12 mouse cellular contexts compared by ENCODE assay signal in the genomic region with DNA sequence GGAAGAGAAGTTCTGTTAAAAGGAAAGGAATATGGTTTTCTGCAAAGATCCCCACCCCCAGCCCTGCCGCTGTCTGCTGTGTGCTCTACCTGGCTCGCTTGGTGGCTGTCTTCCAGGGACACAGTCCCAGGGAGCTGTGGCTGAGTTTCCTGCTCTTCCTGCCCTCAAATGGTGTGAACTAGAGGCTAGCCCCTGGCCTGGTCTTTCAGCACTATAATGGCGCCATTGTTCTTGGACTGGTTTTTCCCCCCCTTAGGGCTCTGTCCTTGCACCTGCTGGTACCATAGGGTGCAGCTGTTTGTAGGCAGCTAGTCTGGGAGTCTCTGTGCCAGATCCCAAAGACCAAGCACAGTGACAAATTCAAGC. TPM values are rescaled to one million over a fixed set of nuclear protein-coding genes. Genes with fewer than 3 reads are reported as not detected.
DNase-seq lines count a peak whose midpoint lies in the region; ATAC-seq and TF ChIP-seq lines count a peak whose summit lies in the region.
"Had no signal": no experiment of that assay in that cellular context is flagged by ENCODE, and none has a peak within 500 bp of the region (broad histone marks: within the 10 kb centered on the region; RNA-seq: fewer than 3 reads in every experiment).

No protein-coding gene starts in this region.

- no peaks in the 10 kb centered on the region for H3K9me3 ChIP-seq in ES-Bruce4 (replicated peaks; ENCODE audit: control insufficient read depth, insufficient read depth, low read length, poor library complexity, severe bottlenecking)
- H3K9me3 ChIP-seq in forebrain, embryonic 15.5 days, result no peaks in the 10 kb centered on the region
- H3K9me3 ChIP-seq in limb, embryonic 15.5 days, result no peaks in the 10 kb centered on the region
- H3K9me3 ChIP-seq in heart, embryonic 10.5 days, result no peaks in the 10 kb centered on the region
- H3K9me3 ChIP-seq: heart, embryonic 15.5 days; lung, embryonic 15.5 days had no signal

- ATAC-seq in forebrain, embryonic 15.5 days (replicated peaks), result 0 out of 2 replicates have a peak, but pooled peaks have one; percentile 11
- no peak for ATAC-seq in limb, embryonic 15.5 days (ENCODE audit: insufficient number of reproducible peaks, low FRiP score, low TSS enrichment, low read depth)

- TF ChIP-seq EP300 in ES-Bruce4 (IDR thresholded peaks at IDR 0.05; ENCODE audit: insufficient read depth, low read depth, low read length), result peak; percentile 87

- peaks cover 13% of the 10 kb centered on the region for H3K4me1 ChIP-seq in ES-Bruce4 (ENCODE audit: control insufficient read depth, insufficient read depth, low read length)
- H3K4me1 ChIP-seq in forebrain, embryonic 15.5 days, result peaks cover 55% of the 10 kb centered on the region
- peaks cover 28% of the 10 kb centered on the region for H3K4me1 ChIP-seq in limb, embryonic 15.5 days
- peaks cover 35% of the 10 kb centered on the region; the same call in 1 of the 2 replicates for H3K4me1 ChIP-seq in heart, embryonic 10.5 days
- peaks cover 14% of the 10 kb centered on the region for H3K4me1 ChIP-seq in lung, adult 2 months (ENCODE audit: control insufficient read depth, insufficient read depth, low read length)

- no peak overlapping the region for H3K27ac ChIP-seq in ES-Bruce4 (ENCODE audit: insufficient read depth, low read length)
- H3K27ac ChIP-seq in forebrain, embryonic 15.5 days (replicated peaks), result peak overlapping the region; percentile 66
- peak overlapping the region; percentile 24; the same call in 1 of the 2 replicates for H3K27ac ChIP-seq in limb, embryonic 15.5 days
- no peak overlapping the region for H3K27ac ChIP-seq in heart, embryonic 10.5 days
- H3K27ac ChIP-seq: heart, embryonic 15.5 days; lung, embryonic 15.5 days had no signal

- no peak for TF ChIP-seq CTCF in ES-Bruce4 (IDR thresholded peaks at IDR 0.05; ENCODE audit: low read depth, low read length)
- TF ChIP-seq CTCF in lung, adult 2 months (IDR thresholded peaks at IDR 0.05; ENCODE audit: insufficient read depth, low read length), result no peak

- no peak for TF ChIP-seq POLR2A in ES-Bruce4 (IDR thresholded peaks at IDR 0.05; ENCODE audit: insufficient read depth, low read length)
- no peak for TF ChIP-seq POLR2A in lung, adult 2 months (IDR thresholded peaks at IDR 0.05; ENCODE audit: borderline replicate concordance, extremely low read depth, low read depth, low read length)

- H3K4me3 ChIP-seq in ES-Bruce4 (ENCODE audit: low read depth, low read length), result no peak overlapping the region
- no peak overlapping the region for H3K4me3 ChIP-seq in forebrain, embryonic 15.5 days
- H3K4me3 ChIP-seq in limb, embryonic 15.5 days, result no peak overlapping the region
- no peak overlapping the region for H3K4me3 ChIP-seq in heart, embryonic 10.5 days
- no peak overlapping the region for H3K4me3 ChIP-seq in lung, adult 2 months (replicated peaks; ENCODE audit: extremely low read depth, low read depth, low read length)
- H3K4me3 ChIP-seq: erythroblast, embryonic 14.5 days; heart, embryonic 15.5 days; lung, embryonic 15.5 days had no signal

- H3K9ac ChIP-seq in ES-Bruce4 (ENCODE audit: low read depth, poor library complexity, severe bottlenecking), result no peak overlapping the region
- peak overlapping the region; percentile 7; the same call in 1 of the 2 replicates for H3K9ac ChIP-seq in forebrain, embryonic 15.5 days (replicated peaks)
- H3K9ac ChIP-seq in limb, embryonic 15.5 days, result no peak overlapping the region
- H3K9ac ChIP-seq: heart, embryonic 15.5 days; lung, embryonic 15.5 days had no signal

- H3K36me3 ChIP-seq in ES-Bruce4 (ENCODE audit: control insufficient read depth, insufficient read depth, low read length, poor library complexity, severe bottlenecking), result no peaks in the 10 kb centered on the region
- H3K36me3 ChIP-seq in forebrain, embryonic 15.5 days, result peaks cover 7% of the 10 kb centered on the region
- peaks cover 26% of the 10 kb centered on the region for H3K36me3 ChIP-seq in limb, embryonic 15.5 days
- peaks cover 68% of the 10 kb centered on the region for H3K36me3 ChIP-seq in heart, embryonic 10.5 days

- H3K27me3 ChIP-seq in ES-Bruce4 (ENCODE audit: control insufficient read depth, insufficient read depth, low read length, poor library complexity, severe bottlenecking), result no peaks in the 10 kb centered on the region
- H3K27me3 ChIP-seq in forebrain, embryonic 15.5 days, result no peaks in the 10 kb centered on the region
- H3K27me3 ChIP-seq in limb, embryonic 15.5 days, result no peaks in the 10 kb centered on the region
- no peaks in the 10 kb centered on the region for H3K27me3 ChIP-seq in heart, embryonic 10.5 days (ENCODE audit: insufficient read depth, poor library complexity, severe bottlenecking)
- H3K27me3 ChIP-seq: heart, embryonic 15.5 days; lung, embryonic 15.5 days had no signal

- DNase-seq in heart, adult 11 months, result peak; percentile 89
- no peak for DNase-seq in heart, postnatal 4 days
- no peak for DNase-seq in heart, embryonic 10.5 days (ENCODE audit: low spot score)
- DNase-seq in cerebellum, adult 9-10 months, result no peak
- no peak for DNase-seq in lung, adult 2 months
- DNase-seq: cerebellum, adult 11 months had no signal

- 61% methylated on average over 3 of the region's 3 CpGs for WGBS in forebrain, embryonic 15.5 days
- WGBS in limb, embryonic 15.5 days, result 51% methylated on average over 3 of the region's 3 CpGs
- 83% methylated on average over 3 of the region's 3 CpGs for WGBS in heart, embryonic 10.5 days
- 89% methylated on average over 3 of the region's 3 CpGs for WGBS in lung, adult 2 months

- no peak overlapping the region for H3K4me2 ChIP-seq in forebrain, embryonic 15.5 days (replicated peaks)
- no peak overlapping the region for H3K4me2 ChIP-seq in limb, embryonic 15.5 days
- H3K4me2 ChIP-seq: heart, embryonic 15.5 days; lung, embryonic 15.5 days had no signal

RNA-seq across cellular contexts. Expression of a gene that starts 50.9 kb away (rescaled TPM):
- 10 to 100 TPM; 27.6 to 28.2 TPM for total RNA-seq in heart, postnatal 4 days (2021)
- polyA plus RNA-seq in ES-Bruce4 (2011; ENCODE audit: insufficient read depth, insufficient read length, low read depth, missing spikeins), result 3.5 and 4.0 TPM in 2 replicates
- polyA plus RNA-seq in forebrain, embryonic 15.5 days (2015; fragmentation: Nextera tagmentation; extraction: Ambion mirVana), result 10.9 and 11.5 TPM in 2 replicates
- 8.4 and 9.9 TPM in 2 replicates for polyA plus RNA-seq in limb, embryonic 15.5 days (2015; fragmentation: Nextera tagmentation; extraction: Ambion mirVana)
- 5.8 and 7.4 TPM in 2 replicates for polyA plus RNA-seq in heart, embryonic 10.5 days (2016; fragmentation: Nextera tagmentation; extraction: Ambion mirVana)
- polyA plus RNA-seq in lung, adult 2 months (2012; rRNA removed), result 9.1 and 9.6 TPM in 2 replicates

Comparison
In these comparisons a context has a peak if more than half of its experiments do, and no peak if none do; other contexts are left out.
1. H3K27ac ChIP-seq: peak in forebrain, embryonic 15.5 days (single experiment) and limb, embryonic 15.5 days (single experiment); none in ES-Bruce4 (single experiment) and heart, embryonic 10.5 days (single experiment).